Mouse (Mus musculus) small intestine, adult 2 months (tissue): Measurements from ENCODE around the gene Lbr.

ENCODE experiments used
- CTCF ChIP-seq: fragments of 200-500 bp; IDR thresholded peaks from 2 replicates; pipeline ENCODE4 v1.5.1; 2012; ENCODE audit warnings: low read depth, mild to moderate bottlenecking, control low read depth, inconsistent platforms, low read length, moderate library complexity, mixed read lengths; ENCODE audit not compliant: insufficient replicate concordance, insufficient read length; ENCODE audit errors: extremely low read depth
- POLR2A ChIP-seq: fragments of 200-500 bp; IDR thresholded peaks from 2 replicates; pipeline ENCODE4 v1.6.1; 2012; ENCODE audit warnings: low read depth, mild to moderate bottlenecking, control low read depth, inconsistent platforms, low read length, moderate library complexity

DNA sequence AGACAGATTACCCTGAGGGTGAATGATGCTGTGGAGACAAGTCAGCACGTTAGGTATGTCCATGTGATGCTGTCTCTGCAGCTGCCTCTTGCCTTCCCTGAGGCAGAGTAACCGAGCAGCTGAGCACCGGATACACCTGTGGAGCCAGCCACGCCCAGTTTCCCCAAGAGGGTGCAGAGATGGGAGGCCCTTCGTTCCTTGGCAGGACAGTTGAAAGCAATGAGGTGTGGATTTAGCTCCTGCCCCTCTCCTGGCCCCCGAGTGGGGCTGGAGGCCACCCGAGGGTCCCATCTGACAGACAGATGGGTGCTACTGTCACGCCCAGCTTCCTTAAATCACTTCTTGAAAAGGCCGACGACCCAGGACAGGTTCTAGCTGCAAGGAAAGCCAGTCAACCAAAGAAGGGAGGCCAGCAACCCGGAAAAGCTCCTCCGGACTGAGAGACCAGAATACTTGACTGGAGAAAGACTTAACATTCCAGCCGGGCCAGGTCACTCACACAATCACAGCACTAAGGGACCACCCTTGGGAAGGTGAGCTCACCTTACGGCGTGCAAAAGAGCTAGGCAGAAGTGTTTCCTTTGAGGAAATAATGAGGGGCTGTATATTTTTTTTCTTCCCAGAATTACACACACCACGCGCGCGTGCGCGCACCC lies 10.4 kb upstream of the Lbr start:
- TF ChIP-seq POLR2A (peak; percentile 50), CTCF (no peak)
